ENCODE assay signal across 12 mouse cellular contexts in genomic region chr13:4133070-4133469, GRCm38 (mm10). TPM values are rescaled to one million over a fixed set of nuclear protein-coding genes. Genes with fewer than 3 reads are reported as not detected.
A peak's percentile ranks its signal among the peaks of the same experiment; 100 is the strongest.
DNase-seq lines count a peak whose midpoint lies in the region; ATAC-seq and TF ChIP-seq lines count a peak whose summit lies in the region.
"Had no signal": no experiment of that assay in that cellular context is flagged by ENCODE, and none has a peak within 500 bp of the region (broad histone marks: within the 10 kb centered on the region; RNA-seq: fewer than 3 reads in every experiment).

No protein-coding gene starts in this region.

- no peak overlapping the region for H3K4me2 ChIP-seq in lung, embryonic 14.5 days
- H3K4me2 ChIP-seq: embryonic facial prominence, embryonic 12.5 days; heart, embryonic 15.5 days; liver, embryonic 13.5 days had no signal

- TF ChIP-seq POLR2A in lung, adult 2 months (IDR thresholded peaks at IDR 0.05; ENCODE audit: borderline replicate concordance, extremely low read depth, low read depth, low read length), result no peak

- H3K9me3 ChIP-seq in lung, embryonic 14.5 days (ENCODE audit: low read depth, low read length), result no peaks in the 10 kb centered on the region
- H3K9me3 ChIP-seq: embryonic facial prominence, embryonic 12.5 days; heart, embryonic 15.5 days; liver, embryonic 13.5 days had no signal

- H3K4me1 ChIP-seq in lung, adult 2 months (ENCODE audit: control insufficient read depth, insufficient read depth, low read length), result no peaks in the 10 kb centered on the region
- no peaks in the 10 kb centered on the region for H3K4me1 ChIP-seq in lung, embryonic 14.5 days (ENCODE audit: insufficient read depth)
- H3K4me1 ChIP-seq: embryonic facial prominence, embryonic 12.5 days; heart, embryonic 15.5 days; liver, embryonic 13.5 days had no signal

- H3K9ac ChIP-seq in lung, embryonic 14.5 days, result no peak overlapping the region
- H3K9ac ChIP-seq: embryonic facial prominence, embryonic 12.5 days; heart, embryonic 15.5 days; liver, embryonic 13.5 days had no signal

- no peak for ATAC-seq in lung, embryonic 14.5 days (ENCODE audit: insufficient read depth)
- no peak for ATAC-seq in erythroblast, adult 5-6 weeks (replicated peaks; ENCODE audit: low FRiP score, poor library complexity, severe bottlenecking)

- H3K4me3 ChIP-seq in lung, adult 2 months (replicated peaks; ENCODE audit: extremely low read depth, low read depth, low read length), result no peak overlapping the region
- H3K4me3 ChIP-seq in lung, embryonic 14.5 days (ENCODE audit: low read depth, low read length), result no peak overlapping the region
- H3K4me3 ChIP-seq: embryonic facial prominence, embryonic 12.5 days; heart, embryonic 15.5 days; liver, embryonic 13.5 days had no signal

- no peaks in the 10 kb centered on the region for H3K27me3 ChIP-seq in lung, embryonic 14.5 days (ENCODE audit: insufficient read depth, low read length)
- H3K27me3 ChIP-seq: embryonic facial prominence, embryonic 12.5 days; heart, embryonic 15.5 days; liver, embryonic 13.5 days had no signal

- no peaks in the 10 kb centered on the region for H3K36me3 ChIP-seq in lung, embryonic 14.5 days (ENCODE audit: insufficient read depth)
- H3K36me3 ChIP-seq: embryonic facial prominence, embryonic 12.5 days; heart, embryonic 15.5 days; liver, embryonic 13.5 days had no signal

- H3K27ac ChIP-seq in lung, embryonic 14.5 days (ENCODE audit: low read depth), result no peak overlapping the region
- H3K27ac ChIP-seq: embryonic facial prominence, embryonic 12.5 days; heart, embryonic 15.5 days; liver, embryonic 13.5 days had no signal

- 38% methylated on average over 2 of the region's 2 CpGs for WGBS in lung, adult 2 months
- 32% methylated on average over 2 of the region's 2 CpGs for WGBS in lung, embryonic 14.5 days

- TF ChIP-seq CTCF in lung, adult 2 months (IDR thresholded peaks at IDR 0.05; ENCODE audit: insufficient read depth, low read length), result peak; percentile 44
- peak; percentile 51 for TF ChIP-seq CTCF in lung, embryonic 14.5 days (IDR thresholded peaks at IDR 0.05; ENCODE audit: low read depth)

- peak; percentile 21 to 35 for DNase-seq in cerebellum, postnatal 10 days
- no peak for DNase-seq in cerebellum, adult 11 months
- peak; percentile 8 for DNase-seq in lung, adult 2 months
- no peak for DNase-seq in lung, postnatal 25 days (ENCODE audit: low spot score)
- DNase-seq in adipocyte (ENCODE audit: low spot score), result peak; percentile 33
- peak; percentile 31 for DNase-seq in lung, embryonic 14.5 days
- no peak for DNase-seq in layer of hippocampus, postnatal 14 days (ENCODE audit: low spot score in 2 of 2)
- DNase-seq: liver, embryonic 13.5 days had no signal

RNA-seq across cellular contexts. Expression of gene Akr1c18, which starts 17.4 kb away (rescaled TPM):
- 0.38 TPM in 1 of 2 replicates, not detected in the other for polyA plus RNA-seq in lung, adult 2 months (2012; rRNA removed)
- polyA plus RNA-seq in lung, embryonic 14.5 days (2014; fragmentation: Nextera tagmentation; extraction: Ambion mirVana), result 0.22 and 0.57 TPM in 2 replicates
- total RNA-seq in layer of hippocampus, postnatal 14 days (2021), result 1 to 10 TPM; 2.1 to 2.7 TPM
- not detected in 2 replicates for total RNA-seq in erythroblast, adult 5-6 weeks (2015; ENCODE audit: low replicate concordance)
- not detected in 2 replicates for total RNA-seq in erythroblast, adult 5-6 weeks (2017; ENCODE audit: low replicate concordance)
- polyA plus RNA-seq: C2C12; embryonic facial prominence, embryonic 12.5 days had no signal

RNA-seq across cellular contexts. Expression of gene Akr1c13, which starts 57.9 kb away (rescaled TPM):
- polyA plus RNA-seq in lung, adult 2 months (2012; rRNA removed), result 1.7 and 2.9 TPM in 2 replicates
- 3.8 and 4.4 TPM in 2 replicates for polyA plus RNA-seq in lung, embryonic 14.5 days (2014; fragmentation: Nextera tagmentation; extraction: Ambion mirVana)
- 1 to 10 TPM in 1 of 2 experiments, under 1 TPM in 1; 0.35 to 1.7 TPM for total RNA-seq in layer of hippocampus, postnatal 14 days (2021)
- total RNA-seq in erythroblast, adult 5-6 weeks (2015; ENCODE audit: low replicate concordance), result 2.7 and 12.1 TPM in 2 replicates
- 2.7 and 3.3 TPM in 2 replicates for total RNA-seq in erythroblast, adult 5-6 weeks (2017; ENCODE audit: low replicate concordance)

Comparison
In these comparisons a context has a peak if more than half of its experiments do, and no peak if none do; other contexts are left out.
1. DNase-seq: peak in cerebellum, postnatal 10 days (2 of 2), lung, adult 2 months (single experiment), adipocyte (single experiment) and lung, embryonic 14.5 days (single experiment); none in cerebellum, adult 11 months (single experiment), lung, postnatal 25 days (single experiment) and layer of hippocampus, postnatal 14 days (0 of 2).